Mouse (Mus musculus): ENCODE data around the gene Ublcp1. TPM values are rescaled to one million over a fixed set of nuclear protein-coding genes. Genes with fewer than 3 reads are reported as not detected.

Gene Ublcp1
- total RNA-seq, 1 experiment from 2014 or later, result 49.6 TPM

DNA sequence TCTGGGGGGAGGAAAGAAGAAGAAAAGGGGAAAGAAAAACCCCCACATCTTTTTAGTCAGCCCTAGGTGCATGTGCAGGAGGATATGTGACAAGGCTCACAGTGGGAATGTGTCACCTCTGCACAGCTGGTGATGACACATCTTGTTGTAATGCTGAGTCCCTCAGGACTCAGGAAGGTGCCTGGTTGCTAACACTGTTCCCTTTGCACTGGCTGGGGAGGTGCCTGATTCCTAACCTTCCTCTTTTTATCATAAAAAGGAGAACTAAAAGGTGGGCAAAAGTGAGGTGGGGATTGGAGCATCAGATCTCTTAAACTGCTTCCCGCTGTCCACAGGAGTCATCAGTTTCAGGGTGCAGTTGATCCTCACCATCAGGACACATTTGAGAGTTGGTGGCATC is 52.9 kb downstream of the Ublcp1 start:
- DNase-seq, result no peak

DNA sequence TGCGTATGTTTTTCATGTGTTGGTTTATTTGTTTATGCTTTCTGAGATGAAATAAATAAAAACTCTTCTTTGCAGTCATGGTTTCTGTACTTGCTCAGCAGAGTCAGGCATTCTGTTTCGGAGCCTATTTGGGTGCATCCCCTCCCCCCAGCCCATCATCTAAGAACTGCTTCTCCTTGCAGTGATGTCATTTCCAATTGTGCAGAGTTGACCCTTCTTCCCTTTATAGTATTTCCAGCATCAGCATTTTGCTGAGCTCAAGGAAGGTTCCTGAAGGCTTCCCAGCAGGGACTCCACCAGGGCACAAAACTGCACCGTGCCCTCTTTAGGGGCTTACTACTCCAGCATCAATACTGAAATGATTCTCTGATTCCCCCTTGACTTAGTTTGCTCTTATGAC is 55.7 kb downstream of the Ublcp1 start:
- no peak for DNase-seq

DNA sequence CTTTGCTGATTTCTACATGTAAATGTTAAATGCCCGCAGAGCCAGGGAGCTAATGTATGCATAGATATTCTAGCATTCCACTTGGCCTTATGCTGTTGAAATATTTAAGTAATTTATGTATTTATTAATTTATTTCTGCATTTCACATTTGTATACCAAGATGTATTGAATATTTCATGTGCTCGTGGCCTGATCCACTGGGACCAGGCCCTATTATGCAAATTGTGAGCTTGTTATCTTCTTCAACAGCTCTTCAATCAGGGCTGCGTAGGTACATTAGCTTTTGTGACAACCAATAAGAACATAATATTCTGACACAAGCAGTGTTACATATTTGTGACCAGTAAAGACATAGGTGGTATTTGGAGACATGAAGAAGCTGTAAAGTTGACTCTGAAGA is 56.9 kb downstream of the Ublcp1 start:
- no peak for DNase-seq

DNA sequence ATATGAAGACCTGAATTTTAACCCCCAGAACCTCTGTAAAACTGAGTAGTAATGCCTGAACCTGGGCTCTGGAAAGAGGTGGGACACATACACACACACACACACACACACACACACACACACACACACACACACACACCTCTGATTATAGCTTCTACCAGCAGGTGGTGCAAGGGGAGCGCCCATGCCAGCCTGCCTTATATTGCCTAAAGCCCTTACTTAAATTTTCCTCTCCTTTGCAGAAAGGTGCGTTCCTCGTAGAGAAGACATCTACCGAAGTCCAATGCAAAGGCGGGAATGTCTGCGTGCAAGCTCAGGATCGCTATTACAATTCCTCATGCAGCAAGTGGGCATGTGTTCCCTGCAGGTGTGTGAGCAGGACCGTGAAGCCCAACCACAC is 58.0 kb downstream of the Ublcp1 start:
- DNase-seq, result no peak

DNA sequence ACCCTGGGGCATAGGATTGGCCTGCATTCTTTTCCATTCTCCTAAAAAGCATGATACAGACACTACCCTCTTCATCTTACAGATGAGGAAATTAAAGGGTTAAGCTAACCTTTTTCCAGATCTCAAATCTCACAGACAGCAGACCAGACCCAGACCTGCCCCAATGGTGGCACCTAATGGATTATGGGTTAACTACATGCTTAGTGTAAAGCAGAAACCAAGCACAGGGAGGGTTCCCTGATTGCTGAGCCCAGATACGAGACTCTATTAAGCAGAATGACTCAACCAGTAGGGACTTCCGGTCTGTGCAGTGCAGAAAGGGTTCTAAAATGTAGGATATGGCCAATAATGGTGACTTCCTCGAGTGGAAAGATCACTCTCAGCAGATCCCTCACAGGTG is 59.9 kb downstream of the Ublcp1 start:
- DNase-seq, result no peak

DNA sequence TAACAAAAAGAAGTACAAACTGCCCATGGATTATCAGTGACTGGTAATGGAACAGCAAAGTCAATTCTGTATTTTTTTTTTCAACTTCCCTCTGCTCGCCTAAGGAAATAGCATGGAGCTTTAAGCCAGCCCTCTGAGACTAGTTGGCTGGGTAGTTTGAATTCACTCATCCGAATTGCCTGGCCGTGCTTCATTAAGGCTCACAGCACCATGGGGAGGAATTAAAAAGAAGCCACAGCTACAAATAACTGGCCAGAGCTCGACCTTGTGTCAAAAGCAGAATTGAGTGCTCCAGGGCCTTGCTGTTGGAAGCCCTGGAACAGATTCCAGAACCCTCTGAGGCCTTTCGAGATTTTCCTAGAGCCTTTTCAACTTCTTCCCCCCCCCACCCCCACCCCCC is 61.7 kb downstream of the Ublcp1 start:
- DNase-seq, result no peak

DNA sequence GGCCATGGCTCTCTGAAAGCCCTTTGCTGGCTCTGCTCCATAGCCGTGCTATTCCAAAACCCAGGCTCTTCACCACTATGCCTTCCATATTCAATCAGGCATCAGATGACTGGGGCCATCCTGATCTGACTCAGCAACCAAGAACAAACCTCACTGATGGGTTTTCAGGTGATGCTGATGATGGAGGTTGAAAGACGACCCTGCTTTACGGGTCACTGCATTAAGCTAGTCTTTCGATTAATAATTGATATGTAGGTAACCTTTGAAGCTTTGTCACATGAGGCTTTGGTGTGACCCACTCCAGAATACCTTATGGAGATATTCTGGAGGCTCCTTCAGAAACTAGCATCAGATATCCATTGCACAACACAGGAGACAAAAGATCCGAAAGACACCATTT is 63.8 kb downstream of the Ublcp1 start:
- DNase-seq, result no peak

DNA sequence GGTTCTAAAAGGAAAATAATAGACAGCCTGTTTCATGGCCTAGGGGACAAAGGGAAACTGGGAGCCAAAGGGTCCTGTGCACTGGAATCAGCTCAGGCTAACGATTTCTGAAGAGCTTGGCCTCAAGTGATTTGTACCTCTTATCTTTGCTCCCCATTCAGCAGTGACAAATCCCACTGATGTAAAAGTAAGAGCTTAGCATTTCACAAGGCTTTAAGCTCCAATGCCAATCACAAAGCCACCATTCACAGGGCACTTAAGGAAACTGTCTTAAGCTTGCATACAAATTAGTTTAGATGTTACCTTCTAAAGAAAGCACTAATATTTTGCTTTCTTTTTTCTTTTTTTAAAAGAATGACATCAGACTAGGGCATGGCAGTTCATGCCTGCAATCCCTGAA is 64.3 kb downstream of the Ublcp1 start:
- DNase-seq, result no peak

DNA sequence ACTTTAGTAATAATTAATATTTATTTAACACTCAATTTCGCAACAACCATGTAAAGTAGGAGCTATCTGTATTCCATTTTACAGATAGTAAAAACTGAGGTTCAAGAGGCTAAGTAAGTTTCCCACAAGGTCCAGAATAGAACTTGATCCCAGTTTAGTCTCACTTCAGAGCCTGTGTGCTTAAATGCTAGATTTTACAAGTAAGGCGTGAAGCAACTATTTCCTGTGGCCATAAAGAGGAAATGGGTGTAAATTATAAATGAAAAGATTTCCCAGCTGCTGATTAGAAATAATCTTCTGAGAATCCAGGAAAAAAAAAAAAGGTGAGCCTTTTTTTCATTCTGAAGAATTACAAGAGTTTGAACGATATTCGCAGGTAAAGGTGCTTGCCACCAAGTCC is 65.2 kb downstream of the Ublcp1 start:
- no peak for DNase-seq

Small RNAs within 50 kb of the gene (microRNA-seq; reads per million reads assigned to microRNA genes)
- 0 reads per million in 2 experiments for gene Gm22121

Other genes starting within 250 kb of the Ublcp1 start
- not detected in 2 replicates for gene Il12b, start 70.4 kb downstream of the Ublcp1 start, total RNA-seq (2021)
- gene Rnf145, start 48.5 kb upstream of the Ublcp1 start, total RNA-seq (2021), result 61.7 and 111 TPM in 2 replicates
- 18.3 and 25.6 TPM in 2 replicates for gene Ebf1, start 146.8 kb upstream of the Ublcp1 start, total RNA-seq (2021)

Measured in adrenal gland, postnatal 25 days (tissue).